Mouse (Mus musculus) midbrain, embryonic 10.5 days (tissue): ENCODE data around the gene Olfr1128. TPM values are rescaled to one million over a fixed set of nuclear protein-coding genes. Genes with fewer than 3 reads are reported as not detected.
"Not testable (repeated sequence)": the region's sequence is repeated elsewhere in the genome, so short reads cannot be mapped to it uniquely, and the experiment has no call there.

ENCODE experiments used
- DNase-seq: peaks from one replicate; pipeline ENCODE4 v3.0.0-alpha.2; 2017; ENCODE audit warnings: low spot score
- H3K27ac ChIP-seq: fragments of 300-500 bp; sonication (generic); replicated peaks from 2 replicates; pipeline ENCODE4 v1.5.1; 2016; ENCODE audit warnings: mild to moderate bottlenecking
- H3K27me3 ChIP-seq: fragments of 300-500 bp; sonication (generic); 2 replicates; pipeline ENCODE4 v1.6.1; 2016; ENCODE audit warnings: low read depth, mild to moderate bottlenecking; ENCODE audit not compliant: poor library complexity, severe bottlenecking
- H3K36me3 ChIP-seq: fragments of 300-500 bp; sonication (generic); 2 replicates; pipeline ENCODE4 v1.6.1; 2016; ENCODE audit warnings: mild to moderate bottlenecking, moderate library complexity
- H3K4me1 ChIP-seq: fragments of 300-500 bp; sonication (generic); 2 replicates; pipeline ENCODE4 v1.6.1; 2016
- H3K4me3 ChIP-seq: fragments of 300-500 bp; sonication (generic); 2 replicates; pipeline ENCODE4 v1.5.1; 2016; ENCODE audit warnings: mild to moderate bottlenecking, moderate library complexity
- H3K9me3 ChIP-seq: fragments of 300-500 bp; sonication (generic); replicated peaks from 2 replicates; pipeline ENCODE4 v1.6.1; 2016; ENCODE audit warnings: mild to moderate bottlenecking
- WGBS: fragments of 180-500 bp; shearing (Covaris S2); methylation state at CpG from one replicate; pipeline ENCODE4 v1.1.7; 2016; 5-methylcytosine and 5-hydroxymethylcytosine counted together
- polyA plus RNA-seq: library from polyadenylated mRNA; unstranded; fragments of >200 nt; fragmentation: Nextera tagmentation; extraction: Ambion mirVana; gene quantifications from 2 replicates; pipeline ENCODE4 v1.2.1, GENCODE M21; 2016

The Olfr1128 gene
- not detected in 2 replicates for polyA plus RNA-seq

- WGBS: 89% methylated on average over 1 of the region's 1 CpGs
- DNase-seq: no peak
- Histone ChIP-seq H3K4me3 (no peak within 1 kb of the TSS), H3K4me1 (no peaks in the 10 kb centered on the region), H3K27me3 (no peaks in the 10 kb centered on the region), H3K36me3 (no peaks in the 10 kb centered on the region), H3K27ac (no peak within 1 kb of the TSS), H3K9me3 (no peaks in the 10 kb centered on the region)
These were observed at the start of gene Olfr1128 for GRCm38 (mm10) chr2:87545442-87545841. Gene Olfr1128 (minus strand): TSS chr2:87545542.

GRCm38 (mm10) chr2:87573602-87574001 lies 28.3 kb upstream of the Olfr1128 start, which contains the start of gene Olfr1129:
Gene Olfr1129 (plus strand): TSS chr2:87573902.
- not testable (repeated sequence) for H3K27me3 ChIP-seq, H3K4me3 ChIP-seq, H3K27ac ChIP-seq, H3K4me1 ChIP-seq, H3K9me3 ChIP-seq, H3K36me3 ChIP-seq, DNase-seq
- WGBS: 81% methylated on average over 1 of the region's 1 CpGs

GRCm38 (mm10) chr2:87534826-87535225 lies 10.5 kb downstream of the Olfr1128 start:
- no peak overlapping the region for H3K27ac ChIP-seq
- no peaks in the 10 kb centered on the region for H3K9me3 ChIP-seq
- no peaks in the 10 kb centered on the region for H3K36me3 ChIP-seq
- no peaks in the 10 kb centered on the region for H3K27me3 ChIP-seq
- no peak overlapping the region for H3K4me3 ChIP-seq
- DNase-seq: no peak
- WGBS: 63% methylated on average over 2 of the region's 2 CpGs
- H3K4me1 ChIP-seq: no peaks in the 10 kb centered on the region

DNA sequence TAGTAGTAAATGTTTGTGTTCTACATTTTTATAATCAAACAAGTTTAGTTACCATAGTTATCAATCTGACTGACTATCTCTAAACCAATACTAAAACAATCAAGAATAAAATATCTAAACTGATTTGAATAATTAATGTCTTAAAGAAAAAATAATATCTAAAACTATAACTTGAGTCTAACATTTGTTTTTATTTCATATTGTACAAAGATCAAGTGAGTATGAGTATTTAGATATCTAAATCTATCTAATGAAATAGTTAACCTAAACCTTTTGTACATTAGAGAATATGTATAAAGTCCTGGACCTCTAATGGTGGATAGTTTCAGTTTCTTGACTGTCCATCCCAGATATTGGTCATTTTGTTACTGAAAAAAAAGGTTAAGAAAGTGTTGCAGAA lies 13.8 kb downstream of the Olfr1128 start, which contains the start of gene Olfr153:
Gene Olfr153 (plus strand): TSS at position 301 of the 400 bp plus-strand sequence.
- no peak for DNase-seq
- no peaks in the 10 kb centered on the region for H3K27me3 ChIP-seq

DNA sequence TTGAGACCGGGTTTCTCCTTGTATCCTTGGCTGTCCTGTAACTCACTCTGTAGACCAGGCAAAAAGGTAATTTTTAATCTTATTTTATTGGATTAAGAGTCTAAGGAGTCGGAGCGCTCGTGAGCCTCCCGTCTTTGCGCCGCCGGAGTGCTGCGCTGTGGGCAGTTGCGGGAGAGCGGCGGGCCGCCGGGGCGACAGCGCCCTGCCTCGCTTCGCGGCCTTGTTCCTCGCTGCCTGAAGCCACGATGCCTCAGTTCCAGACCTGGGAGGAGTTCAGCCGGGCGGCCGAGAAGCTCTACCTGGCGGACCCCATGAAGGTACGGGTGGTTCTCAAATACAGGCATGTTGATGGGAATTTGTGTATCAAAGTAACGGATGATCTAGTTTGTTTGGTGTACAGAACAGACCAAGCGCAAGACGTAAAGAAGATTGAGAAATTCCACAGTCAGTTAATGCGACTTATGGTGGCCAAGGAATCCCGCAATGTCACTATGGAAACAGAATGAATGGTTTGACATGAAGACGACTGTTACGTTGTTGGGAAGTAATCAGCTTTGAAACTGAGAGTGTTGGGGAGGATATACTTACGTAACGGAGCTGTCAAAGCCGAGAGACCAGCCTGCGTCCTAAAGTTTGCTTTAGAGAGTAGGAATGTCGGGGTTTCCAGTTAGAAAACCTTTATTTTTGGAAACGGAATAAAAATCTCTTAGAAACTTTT lies 19.3 kb downstream of the Olfr1128 start:
- peak overlapping the region; percentile 40 for H3K4me3 ChIP-seq
- not testable (repeated sequence) for H3K27ac ChIP-seq, H3K36me3 ChIP-seq, H3K9me3 ChIP-seq, H3K4me1 ChIP-seq, H3K27me3 ChIP-seq
- WGBS: 28% methylated on average over 38 of the region's 39 CpGs
- peak; percentile 34 for DNase-seq

More for the DNA sequence above, 13.8 kb downstream of the Olfr1128 start, which contains the start of gene Olfr153:
- Histone ChIP-seq H3K4me1 (no peaks in the 10 kb centered on the region), H3K27ac (no peak within 1 kb of the TSS), H3K4me3 (no peak within 1 kb of the TSS), H3K36me3 (no peaks in the 10 kb centered on the region), H3K9me3 (no peaks in the 10 kb centered on the region)

DNA sequence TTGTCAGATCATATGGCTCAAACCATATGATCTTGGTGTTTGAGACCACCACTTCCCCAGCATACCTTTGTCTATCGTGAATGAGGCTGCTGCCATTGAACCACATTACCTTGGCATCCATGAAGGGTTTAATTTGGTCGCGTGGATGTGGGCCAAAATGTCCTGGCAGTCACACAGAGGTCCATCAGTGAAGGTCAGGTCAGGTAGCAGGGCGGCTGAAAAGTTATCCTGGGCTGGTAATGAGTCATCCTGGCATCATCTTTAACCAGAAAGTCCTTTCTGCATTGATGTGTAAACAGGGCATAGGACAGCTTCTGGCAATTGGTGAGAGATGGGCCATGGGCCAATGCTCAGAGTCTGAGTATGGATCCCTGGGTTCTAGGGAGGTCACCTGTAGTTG lies 24.7 kb downstream of the Olfr1128 start:
- Histone ChIP-seq H3K9me3 (0 out of 2 replicates have a peak, but pooled peaks cover 4% of the 10 kb centered on the region), H3K36me3 (no peaks in the 10 kb centered on the region), H3K27ac (no peak overlapping the region), H3K4me1 (no peaks in the 10 kb centered on the region), H3K4me3 (no peak overlapping the region), H3K27me3 (no peaks in the 10 kb centered on the region)
- no peak for DNase-seq
- 90% methylated on average over 4 of the region's 4 CpGs for WGBS

- no peak overlapping the region for H3K4me3 ChIP-seq
- DNase-seq: no peak
- H3K27me3 ChIP-seq: no peaks in the 10 kb centered on the region
- 94% methylated on average over 3 of the region's 3 CpGs for WGBS
- H3K27ac ChIP-seq: no peak overlapping the region
- H3K36me3 ChIP-seq: no peaks in the 10 kb centered on the region
- H3K9me3 ChIP-seq: 0 out of 2 replicates have a peak, but pooled peaks cover 4% of the 10 kb centered on the region
- H3K4me1 ChIP-seq: no peaks in the 10 kb centered on the region
These were observed 28.8 kb downstream of the Olfr1128 start for GRCm38 (mm10) chr2:87516581-87516980.

GRCm38 (mm10) chr2:87515457-87516060 lies 29.8 kb downstream of the Olfr1128 start:
- Histone ChIP-seq H3K4me1 (no peaks in the 10 kb centered on the region), H3K27ac (no peak overlapping the region), H3K4me3 (no peak overlapping the region), H3K36me3 (no peaks in the 10 kb centered on the region), H3K9me3 (0 out of 2 replicates have a peak, but pooled peaks cover 4% of the 10 kb centered on the region), H3K27me3 (no peaks in the 10 kb centered on the region)
- 79% methylated on average over 8 of the region's 8 CpGs for WGBS
- no peak for DNase-seq

- Histone ChIP-seq H3K4me1 (no peaks in the 10 kb centered on the region), H3K27me3 (no peaks in the 10 kb centered on the region), H3K27ac (no peak overlapping the region), H3K4me3 (no peak overlapping the region), H3K36me3 (no peaks in the 10 kb centered on the region), H3K9me3 (0 out of 2 replicates have a peak, but pooled peaks cover 4% of the 10 kb centered on the region)
- 90% methylated on average over 2 of the region's 2 CpGs for WGBS
- DNase-seq: no peak
These were observed 30.3 kb downstream of the Olfr1128 start for GRCm38 (mm10) chr2:87515046-87515445.

DNA sequence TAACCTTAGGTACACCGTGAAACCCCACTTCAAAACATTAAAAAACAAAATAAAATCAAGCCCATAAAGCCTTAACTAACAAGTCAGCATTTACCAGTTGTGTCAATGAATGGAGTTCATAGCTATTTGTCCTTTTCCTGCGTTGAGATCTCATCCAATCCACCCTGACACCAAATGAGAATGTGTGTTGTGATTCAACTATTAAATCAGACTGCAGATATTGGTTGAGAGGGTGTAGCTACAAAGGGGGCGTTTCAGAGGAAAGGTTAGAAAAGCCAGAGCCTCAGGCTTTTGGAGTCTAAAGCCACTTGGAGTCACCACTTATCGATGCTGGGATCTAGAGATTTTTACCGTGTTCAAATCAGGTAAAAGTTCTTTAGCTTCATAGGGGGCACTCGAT lies 39.1 kb downstream of the Olfr1128 start, which contains the start of gene Pramel6:
Gene Pramel6 (plus strand): TSS at position 301 of the 400 bp plus-strand sequence.
- no peaks in the 10 kb centered on the region for H3K4me1 ChIP-seq
- WGBS: 90% methylated on average over 6 of the region's 6 CpGs

GRCm38 (mm10) chr2:87496993-87497392 lies 48.3 kb downstream of the Olfr1128 start, which contains the start of gene Pramel7:
Gene Pramel7 (minus strand): TSS chr2:87497093.
- DNase-seq, H3K9me3 ChIP-seq: not testable (repeated sequence)
- WGBS: 88% methylated on average over 4 of the region's 5 CpGs

More for the DNA sequence above, 39.1 kb downstream of the Olfr1128 start, which contains the start of gene Pramel6:
- no peaks in the 10 kb centered on the region for H3K27me3 ChIP-seq
- DNase-seq: no peak
- no peaks in the 10 kb centered on the region for H3K36me3 ChIP-seq
- no peaks in the 10 kb centered on the region for H3K9me3 ChIP-seq
- H3K27ac ChIP-seq: no peak within 1 kb of the TSS
- H3K4me3 ChIP-seq: no peak within 1 kb of the TSS

More at GRCm38 (mm10) chr2:87496993-87497392, 48.3 kb downstream of the Olfr1128 start, which contains the start of gene Pramel7:
- H3K27me3 ChIP-seq, H3K36me3 ChIP-seq, H3K4me1 ChIP-seq, H3K27ac ChIP-seq, H3K4me3 ChIP-seq: not testable (repeated sequence)
